Mouse (Mus musculus): ENCODE data around the gene Arl13a. TPM values are rescaled to one million over a fixed set of nuclear protein-coding genes. Genes with fewer than 3 reads are reported as not detected.

Gene Arl13a
- polyA plus RNA-seq, 1 experiment from 2014 or later, result not detected

- no peaks in the 10 kb centered on the region for H3K27me3 ChIP-seq (replicated peaks; ENCODE audit: control insufficient read depth, insufficient read depth, low read length)
- H3K27ac ChIP-seq (ENCODE audit: low read depth), result no peak overlapping the region
- no peaks in the 10 kb centered on the region for H3K4me1 ChIP-seq (replicated peaks; ENCODE audit: control insufficient read depth, insufficient read depth, low read length)
- no peak overlapping the region for H3K4me2 ChIP-seq (ENCODE audit: low read length)
- no peaks in the 10 kb centered on the region for H3K9me3 ChIP-seq (ENCODE audit: control insufficient read depth, low read length)
- H3K4me3 ChIP-seq (ENCODE audit: low read depth, low read length), result no peak overlapping the region
- H3K9ac ChIP-seq (ENCODE audit: low read length), result no peak overlapping the region
- WGBS, result 70% methylated on average over 10 of the region's 10 CpGs
- H3K36me3 ChIP-seq (ENCODE audit: control insufficient read depth, insufficient read depth, low read length), result no peaks in the 10 kb centered on the region
- ATAC-seq (replicated peaks; ENCODE audit: low FRiP score, low TSS enrichment, low read depth), result no peak
- DNase-seq (ENCODE audit: low spot score), result no peak
Measured at GRCm38 (mm10) chrX:134245946-134246345, 58.6 kb downstream of the Arl13a start.

- H3K9me3 ChIP-seq (ENCODE audit: control insufficient read depth, low read length), result no peaks in the 10 kb centered on the region
- no peaks in the 10 kb centered on the region for H3K36me3 ChIP-seq (ENCODE audit: control insufficient read depth, insufficient read depth, low read length)
- no peak overlapping the region for H3K4me2 ChIP-seq (ENCODE audit: low read length)
- H3K27me3 ChIP-seq (replicated peaks; ENCODE audit: control insufficient read depth, insufficient read depth, low read length), result no peaks in the 10 kb centered on the region
- H3K4me3 ChIP-seq (ENCODE audit: low read depth, low read length), result no peak overlapping the region
- DNase-seq (ENCODE audit: low spot score) (no peak), ATAC-seq (replicated peaks; ENCODE audit: low FRiP score, low TSS enrichment, low read depth) (no peak)
- 66% methylated on average over 2 of the region's 2 CpGs for WGBS
- no peaks in the 10 kb centered on the region for H3K4me1 ChIP-seq (replicated peaks; ENCODE audit: control insufficient read depth, insufficient read depth, low read length)
- no peak overlapping the region for H3K9ac ChIP-seq (ENCODE audit: low read length)
- H3K27ac ChIP-seq (ENCODE audit: low read depth), result no peak overlapping the region
Measured at GRCm38 (mm10) chrX:134248202-134248601, 60.9 kb downstream of the Arl13a start.

Other genes starting within 250 kb of the Arl13a start
- 2.7 and 3.4 TPM in 2 replicates for gene Sytl4, start 205.7 kb upstream of the Arl13a start, polyA plus RNA-seq (2014; fragmentation: Nextera tagmentation; extraction: Ambion mirVana)
- gene Cstf2, start 128.3 kb upstream of the Arl13a start, polyA plus RNA-seq (2014; fragmentation: Nextera tagmentation; extraction: Ambion mirVana), result 50.9 and 53.5 TPM in 2 replicates
- 0.16 TPM in 1 of 2 replicates, not detected in the other for gene Xkrx, start 25.4 kb upstream of the Arl13a start, polyA plus RNA-seq (2014; fragmentation: Nextera tagmentation; extraction: Ambion mirVana)
- 0.35 and 0.41 TPM in 2 replicates for gene Nox1, start 34.5 kb downstream of the Arl13a start, polyA plus RNA-seq (2014; fragmentation: Nextera tagmentation; extraction: Ambion mirVana)
- gene Trmt2b, start 89.5 kb downstream of the Arl13a start, polyA plus RNA-seq (2014; fragmentation: Nextera tagmentation; extraction: Ambion mirVana), result 24.3 and 24.4 TPM in 2 replicates
- 4.6 and 6.3 TPM in 2 replicates for gene Tmem35a, start 107.7 kb downstream of the Arl13a start, polyA plus RNA-seq (2014; fragmentation: Nextera tagmentation; extraction: Ambion mirVana)
- gene Cenpi, start 120.6 kb downstream of the Arl13a start, polyA plus RNA-seq (2014; fragmentation: Nextera tagmentation; extraction: Ambion mirVana), result 33.8 and 36.1 TPM in 2 replicates
- 1.6 and 2.0 TPM in 2 replicates for gene Drp2, start 217.1 kb downstream of the Arl13a start, polyA plus RNA-seq (2014; fragmentation: Nextera tagmentation; extraction: Ambion mirVana)

Data from intestine, embryonic 14.5 days (tissue).